Mouse (Mus musculus): ENCODE results near the gene Dis3l.

Dis3l gene

DNA sequence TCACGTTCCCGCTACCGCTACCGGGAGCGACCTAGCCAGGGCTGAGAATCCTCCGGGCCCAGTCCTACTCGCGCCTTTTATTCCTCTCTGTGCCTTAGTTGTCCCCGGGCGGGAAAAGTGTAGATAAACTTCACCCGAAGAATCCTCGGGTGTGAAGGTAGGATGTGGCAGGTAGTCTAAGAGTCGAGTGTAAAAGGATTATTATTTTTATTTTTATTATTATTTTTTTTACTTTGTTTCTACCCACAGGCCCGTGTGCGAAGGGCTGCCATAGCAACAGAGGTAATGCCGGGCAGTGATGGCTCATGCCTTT is at the start of gene Dis3l:
Gene Dis3l (minus strand): TSS at position 35 of the 313 bp plus-strand sequence.
- CTCF ChIA-PET: no interaction called here

DNA sequence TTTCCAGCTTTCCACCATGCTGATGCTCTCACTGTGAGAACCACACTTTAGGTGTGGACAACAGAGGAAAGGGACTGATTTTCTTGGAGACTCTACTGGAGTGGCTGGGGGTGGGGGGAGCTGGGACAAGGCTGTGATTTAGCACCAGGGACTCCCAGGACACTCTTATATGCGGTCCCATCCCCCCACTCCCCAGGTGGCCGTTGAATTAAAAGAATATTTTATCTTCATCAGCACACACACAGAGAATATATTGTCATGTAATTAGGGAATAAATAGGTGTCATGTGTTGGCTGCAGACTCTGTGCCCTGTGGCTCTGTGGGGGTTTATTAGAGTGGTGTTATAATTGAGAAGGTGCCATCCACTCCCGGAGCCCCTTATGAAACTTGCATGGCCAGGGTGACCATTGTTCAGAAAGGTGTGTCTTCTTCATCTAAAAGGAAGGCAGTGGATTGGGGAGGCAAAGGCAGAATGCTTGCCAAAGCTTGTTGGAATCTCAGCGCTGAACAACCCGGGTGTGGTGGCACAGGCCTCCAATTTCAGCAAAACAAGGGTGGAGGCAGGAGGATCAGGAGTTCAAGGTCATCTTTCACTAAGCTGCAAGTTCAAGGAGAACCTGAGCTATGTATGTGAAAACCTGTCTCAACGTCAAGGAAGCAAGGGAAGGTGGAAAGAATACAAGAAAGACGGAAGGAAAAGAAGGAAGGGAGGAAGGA is 48.6 kb upstream of the Dis3l start:
- CTCF ChIA-PET: no interaction called here

DNA sequence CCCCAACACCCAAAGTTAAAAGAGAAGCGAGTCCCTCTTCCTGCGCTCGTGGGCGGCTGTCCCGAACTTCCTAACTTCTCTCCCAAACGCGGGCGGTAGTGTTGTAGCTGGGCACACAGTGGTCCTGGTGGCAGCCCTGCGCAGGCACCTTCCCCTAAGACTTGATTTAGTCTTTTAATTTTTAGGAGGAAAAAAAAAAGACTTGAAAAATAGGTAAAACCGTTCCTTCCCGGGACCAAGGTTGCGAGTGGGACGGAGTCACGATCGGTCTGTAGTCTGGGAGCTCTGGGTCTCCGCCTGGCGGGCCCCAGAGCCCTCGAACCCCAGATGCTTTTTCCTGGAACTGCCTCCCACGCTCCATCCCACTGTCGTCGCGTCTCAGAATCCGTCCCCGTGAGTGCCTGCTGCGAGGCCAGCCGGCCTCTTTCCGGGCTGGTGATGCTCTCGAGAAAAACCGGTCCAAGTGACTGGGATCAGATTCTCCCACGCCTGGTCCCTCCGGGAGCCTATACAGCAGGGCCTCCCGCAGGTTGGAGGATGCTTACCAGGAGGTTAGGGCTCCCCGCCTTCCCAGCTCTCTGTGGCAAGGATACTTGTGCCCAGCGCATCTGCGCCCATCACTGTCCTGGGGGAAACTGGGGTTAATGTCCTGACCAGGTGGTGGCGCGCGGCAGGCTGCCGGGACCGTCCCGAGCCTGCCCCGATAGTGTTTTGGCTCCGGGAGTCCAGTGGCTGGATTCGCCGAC is 45.6 kb upstream of the Dis3l start:
- CTCF ChIA-PET: no interaction called here

DNA sequence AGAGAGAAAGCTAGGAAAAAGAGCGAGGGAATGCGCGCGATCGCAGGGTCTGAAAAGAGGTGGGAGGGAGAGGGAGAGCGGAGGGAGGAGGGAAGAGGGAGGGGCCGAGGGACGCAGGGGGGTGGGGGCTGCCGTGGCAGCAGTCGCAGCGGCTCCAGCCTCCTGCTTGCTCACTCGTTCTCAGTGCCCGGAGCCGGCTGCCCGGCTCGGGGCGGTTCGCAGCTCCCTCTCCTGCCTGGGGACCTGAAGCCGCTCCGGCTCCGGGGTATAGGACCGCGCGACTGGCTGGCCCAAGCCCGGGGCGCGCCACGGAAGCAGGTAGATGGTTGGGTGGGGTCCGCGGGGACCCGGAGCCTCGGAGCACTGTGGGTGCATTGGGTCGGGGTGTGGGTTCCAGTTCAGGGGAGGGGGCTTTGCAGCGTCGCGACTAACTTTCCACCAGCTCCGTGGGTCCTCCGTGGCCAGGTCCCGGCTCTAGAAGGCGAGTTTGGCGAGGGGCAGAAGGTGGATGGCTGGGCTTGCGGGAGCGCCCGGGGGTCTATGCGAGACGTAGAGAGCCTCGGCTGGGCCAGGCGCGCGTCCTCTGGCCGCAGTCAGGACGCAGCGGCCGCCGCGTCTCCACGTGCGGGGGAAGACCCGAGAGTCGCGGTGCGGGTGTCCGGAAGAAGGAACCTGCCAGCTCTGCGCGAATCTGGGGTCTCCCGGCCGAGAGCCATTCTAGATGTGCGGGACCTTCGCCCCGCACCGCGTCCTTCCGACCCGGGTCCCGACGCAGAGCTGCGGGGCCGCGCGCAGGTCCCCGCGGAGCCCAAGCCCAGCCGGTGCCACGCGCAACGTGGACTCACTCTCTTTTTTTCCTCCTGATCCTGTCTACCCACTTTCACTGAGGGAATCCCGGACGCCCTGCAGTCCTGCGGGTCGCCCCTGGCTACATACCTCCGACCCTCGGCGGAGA is 44.7 kb upstream of the Dis3l start, which contains the start of gene Megf11:
Gene Megf11 (plus strand): TSS at position 116 of the 955 bp plus-strand sequence.
- CTCF ChIA-PET: no interaction called here

DNA sequence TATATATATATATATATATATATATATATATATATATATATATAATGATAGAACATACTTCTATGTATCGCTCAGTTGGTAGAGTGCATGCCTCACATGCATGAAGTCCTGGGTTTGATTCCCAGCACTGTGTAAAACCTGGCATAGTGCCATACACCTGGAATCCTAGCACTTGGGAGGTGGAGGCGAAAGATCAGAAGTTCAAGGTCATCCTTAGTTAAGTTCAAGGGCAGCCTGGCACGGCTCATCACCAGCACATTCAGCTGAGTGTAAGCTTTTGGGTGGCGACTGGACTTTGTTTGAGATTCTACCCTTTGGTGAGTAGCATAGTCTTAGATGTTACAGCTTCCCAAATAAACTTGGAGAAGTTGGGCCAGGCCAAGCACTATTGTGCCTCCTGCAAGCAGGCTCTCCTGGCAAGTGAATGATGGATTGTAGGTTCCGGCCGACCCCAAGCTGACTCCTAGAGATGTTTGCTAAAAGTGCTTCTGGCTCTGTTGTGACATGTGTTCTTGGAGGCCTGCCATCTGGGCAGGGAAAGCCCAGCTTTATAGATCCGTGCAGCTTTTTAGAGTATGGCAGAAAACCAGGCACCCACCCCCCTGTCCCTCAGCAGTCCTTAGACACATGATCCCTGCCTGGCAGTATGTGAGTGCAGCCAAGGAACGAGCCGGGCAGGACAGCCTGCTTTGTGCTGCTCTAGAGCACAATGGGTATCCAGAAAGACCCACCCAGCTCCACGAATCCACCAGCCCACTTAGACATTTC is 42.1 kb upstream of the Dis3l start:
- CTCF ChIA-PET: no interaction called here

DNA sequence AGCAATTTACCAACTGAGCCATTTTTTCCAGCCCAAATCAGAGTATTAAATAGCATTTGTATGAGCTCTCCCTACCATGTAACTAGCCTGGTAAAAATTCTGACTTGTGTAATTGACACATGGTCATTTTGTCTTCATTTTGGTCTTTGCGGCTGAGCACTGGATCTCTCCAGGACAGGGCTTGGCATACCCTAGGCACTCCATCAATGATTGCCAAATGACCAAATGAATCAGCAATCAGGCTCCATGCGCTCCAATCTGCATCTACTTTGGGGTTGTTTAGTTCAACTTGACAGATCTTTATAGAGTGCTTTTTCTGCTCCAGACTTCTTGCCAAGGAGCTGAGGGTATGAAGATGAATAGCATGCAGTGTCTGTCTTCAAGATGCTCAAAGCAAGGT is 35.3 kb upstream of the Dis3l start:
- CTCF ChIA-PET: no interaction called here

DNA sequence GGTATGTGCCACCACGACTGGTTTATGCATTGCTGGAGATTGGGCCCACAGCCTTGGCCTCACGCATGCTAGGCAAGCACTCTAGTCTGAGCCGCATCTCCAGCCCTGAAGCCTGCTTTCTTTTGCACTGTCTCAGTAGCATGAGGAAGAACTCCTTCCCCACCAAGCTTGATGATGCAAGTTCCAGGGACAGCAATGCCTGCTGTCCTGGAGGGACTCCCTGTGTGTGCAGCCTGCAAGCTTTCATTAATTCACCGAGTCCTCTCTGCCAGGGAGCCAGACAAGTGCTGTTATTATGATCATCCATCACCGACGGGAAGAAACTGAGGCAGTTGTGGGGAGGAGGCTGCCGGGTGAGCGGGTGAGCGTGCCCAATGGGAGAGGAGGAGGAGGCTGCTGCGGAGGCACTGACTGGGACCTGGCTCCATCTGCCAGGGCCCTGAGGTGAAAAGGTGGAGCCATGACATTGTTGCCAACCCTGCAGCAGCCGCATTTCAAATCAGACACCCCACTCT is 30.3 kb upstream of the Dis3l start:
- CTCF ChIA-PET: no interaction called here

DNA sequence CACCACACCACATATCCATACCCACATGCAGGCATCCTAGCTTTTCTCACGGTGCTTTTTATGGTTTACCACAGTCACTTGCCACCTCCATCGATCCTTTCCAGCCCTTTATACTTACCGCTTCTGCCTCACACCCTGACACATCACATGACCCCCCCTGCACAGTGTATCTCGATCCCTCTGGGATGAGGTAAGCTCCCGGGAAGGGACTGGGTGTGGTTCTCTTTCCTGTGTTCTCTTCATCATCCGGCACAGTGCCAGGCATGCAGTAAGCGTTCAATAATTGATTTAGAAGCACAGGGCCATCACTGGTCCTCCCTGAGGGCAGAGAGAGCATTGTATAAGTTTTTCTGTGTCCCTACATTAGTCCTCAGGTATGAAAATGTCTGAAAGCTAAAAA is 28.8 kb upstream of the Dis3l start:
- CTCF ChIA-PET: no interaction called here

DNA sequence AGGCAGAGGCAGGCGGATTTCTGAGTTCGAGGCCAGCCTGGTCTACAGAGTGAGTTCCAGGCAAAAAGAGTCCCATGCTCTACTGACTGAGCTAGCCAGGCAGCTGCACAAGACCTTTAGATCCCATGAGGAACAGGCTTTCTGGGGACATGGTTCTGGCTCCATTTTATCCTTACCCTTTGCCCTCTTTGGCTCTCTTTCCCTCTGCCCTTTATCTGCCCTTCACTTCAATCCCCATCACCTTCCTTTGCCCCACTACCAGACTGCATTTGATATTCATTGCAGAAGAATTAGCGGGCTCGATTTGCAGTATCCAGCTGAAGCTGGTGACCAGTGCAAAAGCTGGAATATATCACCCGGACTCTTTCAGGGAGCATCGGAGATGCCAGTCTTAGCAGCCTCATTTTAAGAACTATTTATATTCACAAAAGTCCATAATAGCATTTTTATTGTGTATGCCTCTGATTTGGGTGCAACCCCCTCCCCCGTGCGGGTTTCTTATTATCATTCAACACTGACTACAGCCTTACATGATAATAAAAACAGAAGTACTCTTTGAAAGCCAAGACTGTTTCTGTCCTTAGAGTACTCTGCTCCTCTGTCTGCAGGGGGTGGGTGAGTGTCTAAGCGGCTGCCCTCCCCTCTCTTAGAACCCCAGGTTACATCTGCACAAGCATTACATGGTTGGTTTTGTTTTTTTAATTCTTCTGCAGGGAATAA is 20.3 kb upstream of the Dis3l start:
- CTCF ChIA-PET: no interaction called here

DNA sequence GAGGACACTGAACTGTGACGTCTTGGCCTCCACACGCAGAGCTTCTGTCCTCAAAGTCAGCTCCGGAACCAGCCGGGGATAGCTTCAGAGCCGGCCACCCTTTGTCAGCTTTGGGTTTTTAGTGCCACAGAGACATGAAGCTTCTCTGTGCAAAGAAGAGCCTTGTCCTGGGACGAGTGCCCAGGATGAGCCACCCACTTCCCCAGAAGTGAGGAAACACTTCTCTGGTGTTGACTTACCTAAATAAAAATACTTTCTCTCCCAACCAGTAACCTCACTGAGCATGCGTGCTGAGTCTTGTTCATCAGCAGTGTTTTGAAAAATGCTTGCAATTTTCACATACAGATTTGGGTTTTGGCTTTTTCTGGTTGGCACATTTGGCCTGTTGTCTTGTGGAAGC is 14.5 kb upstream of the Dis3l start:
- CTCF ChIA-PET: no interaction called here

DNA sequence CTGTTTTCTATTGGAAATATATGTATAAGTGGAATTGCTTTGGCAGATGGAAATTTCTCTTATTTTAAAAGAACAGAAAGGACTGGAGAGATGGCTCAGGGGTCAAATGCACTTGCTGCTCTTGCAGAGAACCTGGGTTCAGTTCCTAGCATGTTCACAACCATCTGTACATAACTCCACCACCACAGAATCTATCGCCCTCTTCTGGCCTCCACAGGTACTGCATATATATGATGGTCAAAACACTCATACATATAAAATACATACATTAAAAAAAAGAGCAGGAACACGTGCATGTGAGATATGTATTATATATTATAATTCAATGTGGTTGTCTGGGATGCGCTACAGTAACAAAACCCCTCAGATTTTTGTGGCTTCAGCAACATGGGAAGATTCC is 10.1 kb upstream of the Dis3l start:
- CTCF ChIA-PET: no interaction called here

DNA sequence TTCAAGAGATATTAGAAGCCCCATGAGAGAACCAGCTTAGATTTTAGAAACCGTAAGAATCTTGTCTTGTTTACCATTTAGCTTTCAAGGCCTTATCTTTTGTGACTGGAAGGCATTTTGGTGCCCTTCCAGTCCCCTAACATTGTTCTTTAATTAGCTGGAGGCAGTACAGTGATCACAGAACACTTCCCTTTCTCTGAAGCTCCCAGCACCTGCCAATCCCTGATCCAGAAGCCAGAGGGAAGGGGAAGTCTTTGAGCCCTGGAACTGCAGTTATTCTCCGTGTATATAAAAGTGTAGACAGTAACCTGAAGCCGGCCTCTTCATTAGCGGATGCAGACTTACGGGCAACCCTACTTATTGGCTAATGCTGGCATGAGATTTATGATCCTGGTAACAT is 8.4 kb upstream of the Dis3l start:
- CTCF ChIA-PET: interaction anchor here (0.6 kb wide), 2 partner anchors 33 to 162 kb away, joined by 3 to 10 read pairs; no protein-coding TSS in a partner anchor

DNA sequence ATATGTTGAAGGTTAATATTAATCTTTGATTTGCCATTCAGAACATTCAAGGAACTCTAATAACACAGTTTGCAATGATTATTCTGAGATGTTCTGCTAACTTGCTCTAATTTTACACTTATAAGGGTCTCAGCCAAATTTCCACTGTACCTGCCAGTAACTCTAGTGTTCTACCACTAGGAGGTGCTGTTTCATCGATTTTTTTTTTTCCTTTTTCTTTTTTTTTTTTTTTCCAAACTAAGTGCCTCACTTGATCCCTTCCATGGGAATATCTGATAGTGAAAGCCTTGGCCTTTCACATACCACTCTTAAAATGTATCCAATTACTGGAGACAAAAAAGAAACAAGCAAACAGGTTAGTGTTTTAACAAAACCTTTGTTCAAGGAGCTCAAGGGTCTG is 6.3 kb upstream of the Dis3l start:
- CTCF ChIA-PET: interaction anchor here (0.6 to 0.7 kb wide), 2 partner anchors 181 to 939 kb away, joined by 3 to 6 read pairs; no protein-coding TSS in a partner anchor

DNA sequence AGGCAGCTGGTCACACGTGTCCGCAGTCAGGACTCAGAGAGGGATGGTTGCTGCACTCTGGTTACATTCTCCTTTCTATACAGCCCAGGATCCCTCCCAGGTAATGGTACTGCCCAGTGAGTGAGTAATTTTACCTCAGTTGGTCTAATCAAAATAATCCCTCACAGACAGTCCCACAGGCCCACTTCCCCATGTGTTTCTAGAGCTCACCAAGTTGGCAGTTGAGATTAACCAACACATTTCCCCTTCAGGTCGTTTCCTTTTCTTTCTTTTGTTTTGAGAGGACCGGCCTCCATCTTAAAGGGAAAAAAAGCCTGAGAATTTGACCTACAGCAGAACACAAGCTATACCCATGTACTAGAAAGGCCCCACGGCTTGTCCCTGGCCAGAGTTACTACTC is 4.8 kb upstream of the Dis3l start:
- CTCF ChIA-PET: interaction anchor here (0.7 kb wide), 1 partner anchor 740 kb away, joined by 7 read pairs; no protein-coding TSS in a partner anchor

DNA sequence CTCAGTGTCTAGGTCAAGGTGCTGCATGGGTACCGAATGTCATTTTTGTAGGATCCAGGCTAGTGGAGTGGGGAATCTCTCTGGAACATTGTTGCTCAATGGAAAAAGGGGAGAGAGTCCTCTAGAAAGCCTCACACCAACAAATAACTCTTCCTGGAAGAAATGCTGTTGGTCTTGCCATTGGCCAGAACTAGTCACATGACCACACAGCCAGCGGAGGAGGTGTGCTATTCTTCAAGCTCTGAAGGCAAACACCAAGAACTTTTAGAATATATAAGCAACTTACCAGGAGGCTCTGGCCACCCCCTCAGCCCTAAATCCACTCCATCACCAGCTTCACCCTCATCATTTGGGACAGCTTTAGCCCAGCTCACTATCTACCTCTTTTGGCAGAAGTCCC is 2.6 kb upstream of the Dis3l start:
- CTCF ChIA-PET: no interaction called here

DNA sequence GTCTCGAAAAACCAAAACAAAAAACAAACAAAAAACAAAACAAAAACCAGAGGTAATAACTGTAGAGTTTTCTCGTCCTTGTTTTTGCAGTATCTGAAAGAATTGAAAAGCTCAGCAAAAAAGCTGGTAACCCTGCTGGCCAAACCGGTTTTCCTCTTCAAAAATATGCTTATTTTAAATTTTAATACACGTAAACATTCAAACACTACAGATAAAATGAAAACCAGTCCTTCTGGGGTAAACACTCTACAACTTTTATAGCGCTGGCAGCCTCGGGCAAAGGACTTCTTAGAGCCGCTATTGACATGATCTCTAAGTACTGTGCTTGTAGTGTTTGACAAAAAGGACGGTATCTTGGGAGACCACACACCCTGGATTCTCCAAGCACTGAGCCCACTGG is 583 bp upstream of the Dis3l start:
- CTCF ChIA-PET: no interaction called here

DNA sequence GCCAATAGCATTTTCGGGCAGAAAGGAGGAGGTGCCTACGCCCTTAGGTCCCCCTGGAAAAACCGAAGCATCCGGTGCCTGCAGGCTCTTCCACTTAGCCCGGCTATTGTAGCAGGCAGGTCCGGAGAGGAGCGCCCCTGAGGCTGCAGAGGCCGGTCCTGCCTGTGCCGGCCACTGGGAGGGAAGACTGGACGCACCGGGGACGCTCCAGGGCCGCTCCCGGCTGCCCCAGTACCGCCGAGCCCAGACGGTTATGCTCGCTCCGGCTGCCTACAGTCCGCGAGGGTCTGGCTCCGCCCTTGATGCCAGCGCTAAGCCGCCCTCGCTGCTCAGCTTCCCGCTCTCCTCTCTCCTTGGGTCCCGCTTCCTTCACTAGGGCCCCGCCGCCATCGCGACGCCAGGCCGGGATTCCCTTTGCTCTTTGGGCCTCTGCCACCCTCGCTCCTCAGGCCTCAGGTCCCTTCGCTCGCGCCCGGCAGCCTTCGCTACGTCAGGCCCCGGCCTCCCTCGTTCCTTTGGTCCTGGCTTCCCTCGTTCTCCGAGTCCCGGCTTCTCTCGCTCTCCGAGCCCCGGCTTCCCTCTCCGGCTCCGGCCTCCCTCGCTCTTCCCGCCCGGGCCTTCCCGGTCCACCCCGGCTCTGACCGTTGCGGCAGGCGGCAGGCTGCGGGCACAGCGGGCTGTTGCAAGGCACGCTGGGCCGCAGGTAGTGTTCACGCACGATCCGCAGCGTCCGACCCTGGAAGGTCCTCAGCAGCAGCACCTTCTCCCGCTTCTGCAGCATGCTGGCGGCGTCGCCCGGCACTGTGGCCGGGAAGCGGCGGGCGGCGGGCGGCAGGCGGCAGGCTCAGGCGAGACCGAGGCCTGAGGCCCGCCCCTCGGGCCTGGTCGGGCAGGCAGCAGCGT is 486 bp downstream of the Dis3l start:
- CTCF ChIA-PET: interaction anchor here (1.0 kb wide), 1 partner anchor 197 kb away, joined by 3 read pairs; no protein-coding TSS in a partner anchor

DNA sequence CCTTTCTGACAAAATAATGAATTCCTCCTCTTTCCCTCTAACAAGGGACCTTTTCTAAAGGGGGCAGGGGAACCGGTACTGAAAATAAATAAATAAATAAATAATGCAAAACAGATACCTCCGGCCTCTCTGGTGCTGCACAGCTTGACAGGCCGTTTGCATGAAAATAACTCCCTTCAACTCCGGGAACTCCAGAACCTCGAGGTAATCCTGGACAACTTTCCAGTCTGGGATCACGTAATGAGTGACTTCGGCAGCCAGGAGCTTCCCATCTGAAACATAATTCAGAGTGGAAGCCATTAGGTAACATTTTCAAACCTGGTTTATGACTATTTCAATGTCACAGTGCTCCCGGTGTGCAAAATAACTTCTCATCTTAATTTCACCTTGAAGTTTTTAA is 1.7 kb downstream of the Dis3l start:
- CTCF ChIA-PET: interaction anchor here (0.6 to 1.0 kb wide), 2 partner anchors 86 to 196 kb away, joined by 3 to 4 read pairs; partner anchors contain the start of gene Map2k1

DNA sequence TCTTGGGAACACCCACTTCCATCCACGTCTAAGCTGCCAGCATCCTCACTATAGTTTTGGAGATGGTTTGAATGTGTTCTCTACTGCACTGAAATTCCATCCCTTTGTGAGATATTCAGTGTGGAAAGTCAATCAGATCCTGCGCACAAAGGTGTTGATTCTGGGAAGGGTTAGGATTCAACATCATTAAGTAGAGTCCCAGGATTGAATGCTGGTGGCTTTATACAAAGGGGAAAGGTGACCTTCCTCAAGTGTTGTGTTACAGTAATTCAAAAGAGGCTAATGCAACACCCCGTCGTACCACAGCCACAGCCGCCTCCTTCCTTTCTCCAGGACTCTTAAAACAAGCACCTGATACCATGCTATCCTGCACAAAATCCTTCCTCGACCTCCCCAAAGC is 5.3 kb downstream of the Dis3l start:
- CTCF ChIA-PET: no interaction called here

DNA sequence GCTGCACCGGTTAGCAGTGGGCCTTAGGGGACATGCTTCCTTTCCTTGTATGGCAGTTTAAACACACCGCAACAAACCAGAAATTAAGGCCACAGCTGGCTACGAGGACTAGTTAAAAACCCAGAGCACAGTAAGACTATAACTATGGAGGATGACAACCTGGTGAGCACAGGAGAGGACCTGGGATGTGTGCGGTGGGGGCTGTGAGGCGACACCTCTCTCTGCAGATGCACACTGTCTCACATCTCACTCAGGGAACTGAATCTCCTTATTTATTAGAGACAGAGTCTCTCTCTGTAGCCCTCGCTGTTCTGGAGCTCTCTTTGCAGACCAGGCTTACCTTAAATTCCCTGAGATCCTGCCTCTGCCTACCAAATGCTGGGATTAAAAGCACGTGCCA is 17.1 kb downstream of the Dis3l start:
- CTCF ChIA-PET: no interaction called here
